Mouse (Mus musculus) frontal cortex, postnatal 10 days (tissue): ENCODE measurements around the gene Cd19.
"Not testable (repeated sequence)": the region's sequence is repeated elsewhere in the genome, so short reads cannot be mapped to it uniquely, and the experiment has no call there.

Experiments
- DNase-seq, 2 experiments: peaks; one replicate each; pipeline ENCODE4 v3.0.0; 2022; ENCODE audit warnings: low spot score in 2 of 2, mixed read lengths in 1 of 2

The Cd19 gene

DNA sequence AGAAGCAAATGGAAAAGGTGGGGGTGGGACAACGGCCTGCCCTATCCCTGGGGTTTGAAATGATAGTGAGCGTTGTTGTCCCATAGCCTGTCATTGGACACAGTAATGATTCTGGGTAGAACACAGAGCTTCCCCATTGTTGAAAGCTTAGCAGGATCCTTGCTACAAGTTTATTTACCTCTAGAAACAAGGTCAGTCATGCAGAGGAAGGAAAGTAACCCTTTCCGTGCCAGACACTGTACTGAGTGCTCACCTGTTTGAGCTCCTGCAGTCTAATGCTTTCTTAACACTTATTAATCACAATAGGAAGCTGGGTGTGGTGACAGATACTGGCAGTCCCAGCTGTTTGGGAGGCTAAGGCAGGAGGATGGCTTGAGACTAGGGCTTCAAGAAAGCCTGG lies 21.1 kb upstream of the Cd19 start:
- DNase-seq, result no peak

DNA sequence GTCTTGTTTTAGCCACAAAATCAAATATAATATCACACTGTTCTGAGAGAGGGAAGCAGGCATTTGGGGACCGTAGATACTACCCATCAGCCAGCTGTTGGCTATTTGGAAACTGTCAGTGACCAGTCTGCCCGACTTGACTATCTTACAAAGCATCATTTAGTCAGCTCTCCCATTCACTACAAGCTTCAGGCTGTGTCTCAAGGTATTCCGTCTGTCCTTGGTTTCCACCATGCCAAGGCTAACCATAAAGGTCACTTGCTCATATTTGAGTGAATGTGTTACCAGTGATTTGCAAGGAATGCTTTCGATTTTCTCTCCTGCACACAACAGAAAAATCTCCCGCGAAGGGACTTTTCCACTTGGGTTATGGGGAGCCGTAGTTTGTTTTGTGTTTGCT lies 20.0 kb upstream of the Cd19 start:
- no peak for DNase-seq

DNA sequence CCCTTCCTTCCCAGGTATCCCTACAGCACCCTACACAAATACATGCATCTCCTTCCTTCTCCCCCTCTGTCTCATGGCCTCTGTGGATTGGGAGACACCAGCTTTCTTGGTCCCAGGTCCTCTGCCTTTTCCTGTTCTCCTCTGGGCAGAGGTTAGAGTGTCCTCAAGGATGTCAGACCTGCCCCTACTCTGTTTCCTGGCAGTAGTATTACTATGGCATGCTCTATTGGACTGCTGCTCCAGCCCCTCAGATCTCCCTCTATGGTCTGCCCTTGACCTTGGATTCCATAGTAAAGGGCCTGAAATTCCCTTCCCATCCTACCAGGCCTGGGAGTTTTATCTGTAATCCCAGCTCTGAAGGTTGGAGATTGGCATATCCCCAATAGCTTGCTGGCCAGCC lies 15.5 kb upstream of the Cd19 start:
- DNase-seq, result no peak

DNA sequence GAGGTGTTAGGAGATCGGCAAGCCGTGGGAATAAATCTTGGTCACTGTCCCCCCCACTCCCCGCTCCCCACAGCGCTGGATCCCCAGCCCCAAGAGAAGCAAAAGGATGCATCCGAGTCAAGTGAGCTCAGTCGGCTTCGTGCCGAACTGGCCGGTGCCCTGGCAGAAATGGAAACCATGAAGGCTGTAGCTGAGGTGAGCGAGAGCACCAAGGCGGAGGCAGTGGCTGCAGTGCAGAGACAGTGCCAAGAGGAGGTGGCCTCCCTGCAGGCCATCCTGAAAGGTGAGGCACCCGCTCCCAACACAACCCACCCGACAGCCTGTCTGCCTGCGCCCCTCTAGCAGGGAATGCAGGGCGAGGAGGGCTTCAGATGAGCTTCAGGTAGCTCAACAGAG lies 14.8 kb upstream of the Cd19 start:
- DNase-seq, result no peak

DNA sequence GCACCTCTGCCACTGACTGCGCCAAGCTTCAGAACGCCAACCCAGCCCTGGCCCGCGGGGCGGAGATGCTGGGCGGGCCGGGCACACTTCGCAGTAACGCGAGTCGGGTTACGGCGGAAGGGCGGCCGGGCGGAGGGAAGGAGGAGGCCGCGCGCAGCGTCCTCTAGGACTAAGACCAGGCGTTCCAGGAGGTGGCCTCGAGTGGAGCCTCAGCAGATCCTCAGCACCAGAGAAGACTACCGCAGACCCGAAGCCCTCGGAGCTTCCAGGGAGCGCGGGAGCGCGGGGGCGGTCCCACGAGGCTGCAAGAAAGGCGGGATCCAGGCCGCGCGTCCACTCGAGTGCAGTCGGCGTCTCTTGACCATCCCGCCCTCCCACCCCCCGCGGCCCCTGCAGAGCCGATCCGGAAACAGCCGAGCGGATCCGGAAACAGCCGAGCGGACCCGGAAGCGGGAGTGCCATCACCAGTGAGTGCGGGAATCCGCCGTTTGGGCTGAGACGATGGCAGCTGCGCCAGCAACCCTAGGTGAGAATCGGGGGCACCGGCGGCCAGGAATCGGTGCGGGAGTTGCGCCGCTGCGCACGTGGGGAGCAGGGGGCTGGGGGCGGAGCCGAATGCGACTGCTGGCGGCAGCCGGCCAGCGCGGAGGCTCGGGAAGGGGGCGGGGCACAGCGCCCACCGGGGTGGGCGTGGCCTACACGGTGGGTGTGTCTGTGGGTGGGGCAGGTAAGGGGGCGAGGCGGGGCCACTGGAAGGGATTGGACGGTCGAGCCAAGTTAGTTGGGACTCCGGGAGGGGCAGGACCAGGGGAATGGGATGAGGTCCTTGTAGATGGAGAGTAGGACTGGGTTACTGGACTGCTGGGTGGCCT lies 14.2 kb upstream of the Cd19 start, which contains the start of gene Rabep2:
Gene Rabep2, plus strand, starts transcription at position 129 of the 872 bp plus-strand sequence.
- peak; percentile 82 to 94 for DNase-seq

DNA sequence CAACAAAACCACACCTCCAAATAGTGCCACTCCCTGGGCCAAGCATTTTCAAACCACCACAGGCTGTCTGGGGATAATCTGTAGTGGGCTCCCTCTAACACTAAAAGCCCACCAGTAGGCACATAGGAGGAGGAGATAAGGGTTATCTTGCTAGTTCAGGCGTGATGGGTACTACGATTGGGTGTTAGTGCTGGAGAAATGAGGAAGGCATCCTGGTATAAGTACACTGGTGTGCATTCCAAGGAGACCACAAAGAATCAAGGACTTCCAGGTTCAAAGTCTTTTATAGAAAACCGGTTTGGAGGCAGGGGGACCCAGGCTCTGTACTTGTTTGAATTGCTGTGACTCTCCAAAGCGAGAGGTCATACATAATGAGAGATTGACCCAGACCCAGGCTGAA lies 13.5 kb upstream of the Cd19 start:
- no peak for DNase-seq

DNA sequence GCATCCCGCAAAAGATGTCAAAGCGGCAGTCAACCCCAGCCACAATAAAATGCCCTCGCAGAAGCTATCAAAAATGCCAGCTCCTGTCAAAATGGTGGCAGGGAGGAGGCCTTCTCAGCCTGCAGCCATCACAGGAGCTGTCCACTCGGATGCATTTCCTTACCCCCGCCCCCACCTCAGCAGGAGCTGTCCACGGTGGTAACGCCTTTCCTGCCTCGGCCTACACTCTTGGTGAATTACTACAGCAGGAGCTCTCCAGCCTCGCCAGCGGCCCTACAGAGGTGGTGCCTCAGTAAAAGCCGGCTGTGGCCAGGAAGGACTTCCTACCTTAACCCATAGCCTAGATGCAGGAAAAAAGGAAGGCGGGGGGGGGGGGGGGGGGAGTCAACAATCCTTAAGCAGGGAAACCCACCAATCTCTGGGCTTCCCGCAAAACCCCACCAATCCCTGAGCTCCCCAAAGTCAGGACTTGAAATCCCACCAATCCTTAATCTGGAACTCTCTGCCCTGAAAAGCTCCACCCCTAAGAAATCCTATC lies 12.7 kb upstream of the Cd19 start:
- no peak for DNase-seq

DNA sequence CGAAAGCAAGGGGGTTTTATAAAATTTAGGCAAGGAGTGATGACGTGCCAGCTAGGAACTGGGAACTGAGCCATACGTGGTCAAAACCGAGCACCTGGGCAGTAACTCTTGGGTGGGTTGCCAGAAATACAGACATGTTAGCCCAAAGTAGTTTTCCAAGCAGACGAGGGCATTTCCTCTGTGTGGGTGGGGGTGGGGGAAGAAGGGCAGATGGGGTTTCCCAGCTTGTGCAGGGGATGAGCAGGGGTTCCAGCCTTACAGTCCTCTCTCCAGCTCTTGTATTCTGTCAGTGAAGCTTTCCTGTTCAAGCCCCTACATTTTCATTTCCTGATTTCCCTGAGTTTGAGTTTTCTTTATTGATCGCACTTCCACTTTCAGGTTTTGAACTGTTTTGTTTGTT lies 9.5 kb upstream of the Cd19 start:
- no peak for DNase-seq

DNA sequence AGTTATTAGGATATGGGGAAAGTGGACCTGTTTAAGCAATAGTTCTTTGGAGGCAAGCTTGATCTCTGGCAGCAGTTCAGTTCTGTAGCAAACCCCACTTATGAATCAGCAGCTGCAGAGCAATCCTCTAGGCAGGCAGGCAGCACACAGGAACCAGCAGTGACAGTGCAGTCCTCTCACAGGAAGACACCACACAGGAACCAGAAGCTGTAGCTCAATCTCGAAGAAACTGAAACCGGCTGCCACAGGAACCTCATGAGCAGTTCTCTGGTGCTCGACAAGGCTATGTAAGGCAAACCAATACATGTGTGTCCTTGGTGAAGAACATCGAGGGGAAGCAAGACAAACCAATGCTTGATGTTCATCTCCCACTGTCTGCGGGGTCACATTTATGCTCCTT lies 7.1 kb upstream of the Cd19 start:
- no peak for DNase-seq

DNA sequence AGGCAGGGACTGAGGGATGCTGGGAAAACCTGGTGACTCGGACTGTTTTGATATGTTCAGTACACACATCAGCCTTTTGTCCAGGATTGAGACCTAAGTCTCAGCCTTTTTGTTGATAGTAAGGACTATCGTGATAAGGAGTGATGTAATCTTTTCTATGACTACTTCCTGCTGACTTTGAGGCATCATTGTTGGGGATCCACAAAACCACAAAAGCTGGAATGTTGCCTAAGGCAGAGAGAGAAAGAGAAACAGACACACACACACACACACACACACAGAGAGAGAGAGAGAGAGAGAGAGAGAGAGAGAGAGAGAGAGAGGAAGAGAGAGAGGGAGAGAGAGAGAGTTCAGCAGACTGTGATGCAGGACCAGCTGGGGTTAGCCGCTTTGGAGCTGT lies 3.8 kb upstream of the Cd19 start:
- DNase-seq, result no peak

DNA sequence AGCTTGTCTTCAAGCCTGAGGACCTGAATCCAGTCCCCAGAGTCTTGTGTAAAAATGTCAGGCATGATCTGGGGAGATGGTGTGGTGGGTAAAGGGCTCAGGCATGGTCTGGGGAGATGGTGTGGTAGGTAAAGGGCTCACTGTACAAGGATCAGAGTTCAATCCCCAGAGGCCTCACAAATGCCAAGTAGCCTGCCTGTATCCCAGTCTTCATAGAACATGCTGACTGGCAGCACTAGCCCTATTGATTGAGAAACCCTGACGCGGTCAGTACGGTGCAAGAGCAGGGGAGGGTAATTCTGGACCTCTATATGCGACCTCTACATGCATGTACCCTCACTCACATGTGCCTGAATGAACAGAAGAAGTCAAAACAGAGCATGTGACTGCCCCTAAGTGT lies 2.9 kb upstream of the Cd19 start:
- no peak for DNase-seq

DNA sequence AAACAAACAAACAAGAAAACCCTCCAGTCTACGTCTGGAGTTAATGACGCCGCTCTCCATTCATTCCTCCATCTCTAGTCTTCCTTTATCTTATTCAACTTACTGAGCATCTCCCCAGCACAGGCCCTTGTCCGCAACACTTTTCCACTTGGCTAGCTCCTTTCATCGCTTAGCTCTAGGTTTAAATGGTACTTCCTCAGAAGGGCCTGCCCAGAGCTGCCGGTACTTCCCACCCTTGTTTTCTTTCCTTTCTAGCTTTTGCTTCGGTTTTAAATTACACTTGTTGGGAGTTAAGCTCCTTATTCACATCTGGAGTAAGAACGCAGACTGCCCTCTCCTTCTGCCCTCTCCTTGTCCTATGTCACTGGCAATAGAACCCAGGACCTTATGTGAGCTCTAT lies 2.4 kb upstream of the Cd19 start:
- no peak for DNase-seq

DNA sequence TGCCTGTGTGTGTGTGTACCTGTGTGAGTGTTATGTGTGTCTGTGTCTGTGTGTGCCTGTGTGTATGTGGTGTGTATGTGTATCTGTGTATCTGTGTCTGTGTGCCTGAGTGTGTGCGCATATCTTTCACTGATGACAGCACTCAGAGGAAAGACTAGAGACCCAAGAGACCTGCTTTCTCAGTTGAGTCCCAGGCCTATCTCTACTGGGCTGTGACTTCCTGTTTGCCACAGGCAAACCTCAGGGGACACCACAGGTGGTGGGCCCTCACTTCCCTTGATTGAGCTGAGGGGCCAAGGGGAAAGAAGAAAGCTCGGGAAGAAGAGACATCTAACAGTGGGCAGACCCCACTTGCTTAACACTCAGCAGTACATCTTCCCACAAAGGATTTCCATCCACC lies 1.9 kb upstream of the Cd19 start:
- DNase-seq, result no peak

DNA sequence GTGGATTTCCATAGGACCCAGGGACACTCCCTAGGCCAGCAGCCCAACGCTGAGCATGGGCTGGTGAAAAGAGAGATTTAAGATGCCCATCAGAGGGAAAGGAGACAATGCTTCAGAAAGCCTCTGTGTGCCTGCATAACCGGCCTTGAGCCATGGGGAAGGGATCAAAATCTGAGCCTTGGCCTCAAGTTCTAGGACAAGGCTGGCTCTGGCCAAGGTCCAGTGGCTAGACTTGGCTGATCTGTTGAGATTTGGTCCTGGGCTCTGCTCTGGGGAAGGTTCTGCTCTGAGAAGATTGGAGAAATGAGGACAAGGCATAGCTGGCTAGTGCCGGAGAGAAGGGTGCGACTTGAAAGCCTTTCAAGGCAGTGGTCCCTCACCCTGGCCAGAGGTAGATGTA lies 3.6 kb downstream of the Cd19 start:
- no peak for DNase-seq

DNA sequence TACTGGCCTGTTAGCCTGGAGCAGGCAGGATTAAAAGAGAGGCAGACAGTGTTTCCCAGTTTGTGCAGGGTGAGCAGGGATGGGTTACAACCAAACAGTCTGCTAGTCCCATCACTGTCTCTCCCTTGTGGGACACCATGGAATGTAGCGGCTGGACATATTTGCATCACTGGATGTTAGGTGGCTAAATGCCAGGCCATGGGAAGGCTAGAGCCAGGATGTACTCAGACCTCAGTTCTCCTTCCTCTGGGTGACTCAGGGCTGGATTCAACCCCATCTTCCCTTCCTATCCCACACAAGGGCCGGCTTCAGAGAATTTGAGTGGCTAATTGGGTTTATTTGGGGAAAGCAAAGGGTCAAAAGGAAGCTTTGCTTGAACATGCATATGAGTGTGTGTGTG lies 6.0 kb downstream of the Cd19 start:
- DNase-seq, result no peak

DNA sequence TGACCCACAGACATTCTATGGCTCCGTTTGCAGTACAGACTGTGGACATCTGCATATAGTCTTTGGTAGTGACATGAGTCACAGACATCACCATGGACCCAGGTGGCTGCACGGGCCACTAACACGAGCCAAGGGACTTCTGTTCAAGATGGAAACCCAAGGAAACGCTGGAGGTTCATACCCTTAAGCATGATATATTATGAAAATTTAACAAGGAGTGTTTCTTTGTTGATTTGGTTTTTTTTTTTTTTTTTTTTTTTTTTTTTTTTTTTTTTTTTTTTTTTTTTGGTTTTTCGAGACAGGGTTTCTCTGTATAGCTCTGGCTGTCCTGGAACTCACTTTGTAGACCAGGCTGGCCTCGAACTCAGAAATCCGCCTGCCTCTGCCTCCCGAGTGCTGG lies 12.2 kb downstream of the Cd19 start:
- DNase-seq, result not testable (repeated sequence)

DNA sequence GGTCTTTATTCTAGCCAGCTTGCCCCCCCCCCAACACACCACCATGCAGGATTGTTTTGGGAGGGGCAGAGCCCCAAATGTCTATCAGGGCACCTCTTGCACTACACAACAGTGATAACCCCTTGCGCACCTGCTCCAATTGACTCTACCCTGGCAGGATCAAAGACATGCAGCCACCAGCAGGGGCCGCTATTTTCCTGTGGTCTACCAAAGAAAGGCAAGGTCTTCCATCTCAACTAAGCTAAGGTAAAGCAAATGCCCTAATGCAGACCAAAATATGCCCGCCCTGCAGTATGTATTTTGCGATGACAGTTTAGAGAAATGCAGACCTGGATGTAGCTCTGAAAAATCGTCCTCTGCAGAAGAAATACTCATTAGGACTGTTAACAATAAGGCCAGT lies 15.1 kb downstream of the Cd19 start:
- peak; percentile 41 to 64 for DNase-seq

DNA sequence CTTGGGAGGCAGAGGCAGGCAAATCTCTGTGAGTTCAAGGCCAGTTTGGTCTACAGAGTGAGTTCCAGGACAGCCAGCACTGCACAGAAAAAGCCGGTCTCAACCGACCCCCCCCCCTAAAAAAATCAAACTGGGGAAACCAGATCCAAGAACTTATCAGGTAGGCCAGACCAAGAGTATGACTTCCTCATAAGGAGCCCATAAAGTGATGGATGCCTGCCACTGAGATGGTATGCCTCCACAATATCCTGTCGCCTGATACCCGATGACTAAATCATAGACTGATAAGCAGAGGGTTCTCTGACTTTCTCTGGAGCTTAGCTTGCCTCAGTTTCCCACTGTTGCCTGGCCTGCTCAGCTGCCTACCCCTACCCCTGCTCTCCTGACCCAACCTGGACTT lies 16.9 kb downstream of the Cd19 start:
- no peak for DNase-seq

DNA sequence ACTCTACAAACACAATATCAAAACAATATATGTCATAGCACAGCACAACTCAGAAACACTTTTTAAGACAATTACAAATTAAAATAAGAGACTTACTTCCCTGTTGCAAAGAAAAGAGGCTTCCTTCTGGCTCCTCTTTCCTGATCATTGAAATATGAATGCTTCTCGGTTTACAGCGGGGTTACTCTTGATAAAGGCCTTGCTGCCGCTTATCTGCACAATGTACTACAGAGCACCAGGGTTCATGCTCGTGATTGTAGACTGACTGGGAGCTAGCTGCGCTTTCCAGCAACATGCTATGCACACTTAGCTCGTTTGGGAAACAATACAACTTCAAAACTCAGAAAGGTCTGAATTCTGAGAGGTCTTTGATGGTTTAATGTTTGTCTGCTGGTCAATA lies 17.5 kb downstream of the Cd19 start:
- no peak for DNase-seq

DNA sequence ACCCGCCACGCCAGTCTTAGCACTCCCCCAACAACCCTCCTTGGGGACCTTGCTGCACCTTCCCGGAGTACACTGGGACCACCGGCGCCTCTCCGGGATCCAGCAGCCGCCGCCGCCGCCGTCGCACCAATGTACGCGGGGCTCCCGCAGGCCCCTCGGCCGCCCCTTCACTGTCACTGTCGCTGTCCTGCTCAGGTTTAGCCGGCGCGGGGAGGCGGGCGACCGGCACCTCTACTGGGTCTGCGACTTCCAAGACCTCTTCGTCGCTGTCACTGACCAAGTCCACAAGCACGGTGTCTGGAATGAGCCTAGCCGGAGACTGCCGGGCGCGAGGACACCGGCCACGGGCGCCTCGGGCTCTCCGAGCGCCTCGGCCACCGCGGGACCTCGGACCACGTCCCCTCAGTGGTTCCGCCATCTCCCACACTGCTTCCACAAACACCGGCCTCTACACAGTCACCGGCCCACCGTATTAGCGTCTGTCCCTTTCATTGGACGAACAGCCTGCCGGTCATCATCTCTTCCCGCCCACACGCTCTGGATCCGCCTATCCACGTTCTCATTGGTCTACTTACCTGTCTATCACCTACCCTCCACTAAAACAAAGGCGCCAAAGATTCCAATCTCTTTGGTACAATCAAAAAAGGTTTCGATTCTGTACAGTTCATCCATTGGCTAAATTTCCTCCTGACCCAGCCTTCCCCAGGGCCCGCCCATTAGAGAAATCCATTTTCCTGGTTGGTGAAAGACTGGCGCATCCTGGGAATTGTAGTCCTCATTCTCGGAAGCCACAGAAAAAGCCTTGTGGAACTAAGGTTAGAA lies 18.2 kb downstream of the Cd19 start, which contains the start of gene Nfatc2ip:
Gene Nfatc2ip, minus strand, starts transcription at position 440 of the 822 bp plus-strand sequence.
- DNase-seq, result peak; percentile 95 to 96

DNA sequence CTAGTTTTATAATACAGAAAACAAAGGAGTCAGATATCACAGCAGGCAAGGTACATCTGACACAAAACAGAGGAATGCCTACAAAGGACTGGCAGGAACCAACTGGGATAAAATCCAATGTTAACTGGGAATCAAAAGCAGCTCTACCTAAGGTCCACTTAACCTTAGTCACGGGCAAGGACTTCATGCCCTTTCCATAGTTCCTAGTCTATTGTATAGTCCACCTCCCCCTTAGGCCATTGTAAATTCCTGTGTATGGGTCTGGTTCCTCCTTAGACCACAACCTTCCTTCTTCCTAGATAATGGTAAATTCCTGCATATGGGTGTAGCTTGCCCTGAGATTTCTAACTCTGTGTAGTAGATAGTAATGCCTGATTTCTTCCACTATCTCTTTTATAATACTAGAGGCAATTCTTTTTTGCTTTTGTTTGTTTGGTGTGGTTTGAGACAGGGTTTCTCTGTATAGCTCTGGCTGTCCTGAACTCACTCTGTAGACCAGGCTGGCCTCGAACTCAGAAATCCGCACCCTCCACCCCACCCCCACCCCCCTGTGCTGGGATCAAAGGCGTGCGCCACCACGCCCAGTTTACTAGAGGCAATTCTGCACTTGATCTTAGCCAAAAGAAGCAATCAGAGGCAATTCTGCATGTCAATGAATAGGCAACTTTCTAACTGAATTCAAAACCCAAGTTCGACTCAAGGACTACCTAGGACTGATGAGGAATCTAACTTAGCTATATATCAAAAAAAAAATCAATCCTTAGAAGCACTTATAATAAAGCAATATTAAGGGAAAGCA lies 22.4 kb downstream of the Cd19 start:
- DNase-seq, result not testable (repeated sequence)

DNA sequence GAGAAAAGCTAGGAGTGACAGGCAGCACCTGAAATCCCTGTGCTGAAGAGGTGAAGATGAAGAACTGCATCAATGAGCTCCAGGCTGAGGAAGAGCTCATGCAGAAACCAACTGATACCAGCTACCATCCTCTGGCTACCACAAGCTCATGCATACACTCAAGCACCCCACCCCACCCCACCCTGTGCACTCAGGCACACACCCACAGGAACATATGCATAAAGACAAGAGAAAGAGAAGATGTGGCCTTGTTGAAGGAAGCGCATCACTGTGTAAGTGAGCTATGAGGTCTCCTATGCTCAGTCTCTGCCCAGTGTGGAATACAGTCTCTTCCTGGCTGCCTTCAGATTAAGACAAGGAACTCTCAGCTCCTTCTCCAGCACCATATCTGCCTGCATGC lies 26.5 kb downstream of the Cd19 start:
- no peak for DNase-seq
